Mouse (Mus musculus) hindbrain, embryonic 16.5 days (tissue): Measurements from ENCODE around the gene Mical2. TPM values are rescaled to one million over a fixed set of nuclear protein-coding genes. Genes with fewer than 3 reads are reported as not detected.

ENCODE experiments used
- ATAC-seq: fragments of 200-750 bp; cut with Nextera tagmentation; 2 replicates; pipeline ENCODE4 v1.8.0; 2017; ENCODE audit warnings: moderate TSS enrichment, moderate library complexity
- H3K27ac ChIP-seq: fragments of 300-500 bp; sonication (generic); 2 replicates; pipeline ENCODE4 v1.5.1; 2014; ENCODE audit warnings: low read depth, mild to moderate bottlenecking, control low read depth, low read length, moderate library complexity
- H3K27me3 ChIP-seq: fragments of 300-500 bp; sonication (generic); replicated peaks from 2 replicates; pipeline ENCODE4 v1.6.1; 2014; ENCODE audit warnings: low read length; ENCODE audit not compliant: control insufficient read depth, insufficient read depth
- H3K36me3 ChIP-seq: fragments of 300-500 bp; sonication (generic); 2 replicates; pipeline ENCODE4 v1.6.1; 2014; ENCODE audit warnings: mild to moderate bottlenecking, low read length, moderate library complexity, mixed read lengths; ENCODE audit not compliant: control insufficient read depth, insufficient read depth
- H3K4me1 ChIP-seq: fragments of 300-500 bp; sonication (generic); 2 replicates; pipeline ENCODE4 v1.6.1; 2014; ENCODE audit warnings: low read depth, low read length; ENCODE audit not compliant: control insufficient read depth, insufficient read depth
- H3K4me2 ChIP-seq: fragments of 300-500 bp; sonication (generic); 2 replicates; pipeline ENCODE4 v1.6.1; 2014; ENCODE audit warnings: mild to moderate bottlenecking, low read length, control low read depth, moderate library complexity
- H3K4me3 ChIP-seq: fragments of 300-500 bp; sonication (generic); 2 replicates; pipeline ENCODE4 v1.5.1; 2014; ENCODE audit warnings: mild to moderate bottlenecking, low read length, control low read depth, moderate library complexity
- H3K9ac ChIP-seq: fragments of 300-500 bp; sonication (generic); 2 replicates; pipeline ENCODE4 v1.6.1; 2014; ENCODE audit warnings: low read depth, mild to moderate bottlenecking, control low read depth, low read length, moderate library complexity
- H3K9me3 ChIP-seq: fragments of 300-500 bp; sonication (generic); 2 replicates; pipeline ENCODE4 v1.6.1; 2014; ENCODE audit warnings: mild to moderate bottlenecking, low read length, moderate library complexity; ENCODE audit not compliant: control insufficient read depth
- WGBS: fragments of 180-500 bp; shearing (Covaris S2); extraction: QIAGEN DNeasy Blood & Tissue Kit; methylation state at CpG from one replicate; pipeline ENCODE4 v1.1.7; 2014; 5-methylcytosine and 5-hydroxymethylcytosine counted together
- polyA plus RNA-seq: library from polyadenylated mRNA; unstranded; fragments of >200 nt; fragmentation: Nextera tagmentation; extraction: Ambion mirVana; gene quantifications from 2 replicates; pipeline ENCODE4 v1.2.1, GENCODE M21; 2015

Mical2 gene
- polyA plus RNA-seq, 1 experiment from 2014 or later: 7.2 TPM

DNA sequence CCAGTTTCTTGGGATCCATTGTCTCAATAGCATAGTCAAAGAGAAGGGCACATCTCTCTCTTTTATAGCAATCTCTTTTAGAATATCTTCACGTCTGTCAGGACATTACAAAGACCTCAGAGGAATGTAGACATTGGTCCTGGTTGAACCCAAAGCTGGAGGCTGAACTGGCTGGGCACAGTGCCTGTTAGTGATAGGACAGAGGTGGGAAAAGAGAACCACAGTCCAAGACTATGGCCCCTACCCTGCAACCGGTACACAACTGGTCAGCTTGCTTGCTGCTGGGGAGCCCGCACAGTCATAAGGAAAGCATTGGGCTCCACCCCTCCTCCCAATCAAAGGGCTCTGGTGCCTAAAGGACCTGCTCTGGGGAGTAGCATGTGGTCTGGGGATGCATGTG lies 133.9 kb downstream of the Mical2 start:
- Histone ChIP-seq H3K4me3 (no peak overlapping the region), H3K4me2 (no peak overlapping the region), H3K27ac (no peak overlapping the region), H3K36me3 (no peaks in the 10 kb centered on the region), H3K9me3 (no peaks in the 10 kb centered on the region), H3K27me3 (no peaks in the 10 kb centered on the region), H3K4me1 (peaks cover 8% of the 10 kb centered on the region), H3K9ac (no peak overlapping the region)
- WGBS: 91% methylated on average over 3 of the region's 3 CpGs
- ATAC-seq: no peak

DNA sequence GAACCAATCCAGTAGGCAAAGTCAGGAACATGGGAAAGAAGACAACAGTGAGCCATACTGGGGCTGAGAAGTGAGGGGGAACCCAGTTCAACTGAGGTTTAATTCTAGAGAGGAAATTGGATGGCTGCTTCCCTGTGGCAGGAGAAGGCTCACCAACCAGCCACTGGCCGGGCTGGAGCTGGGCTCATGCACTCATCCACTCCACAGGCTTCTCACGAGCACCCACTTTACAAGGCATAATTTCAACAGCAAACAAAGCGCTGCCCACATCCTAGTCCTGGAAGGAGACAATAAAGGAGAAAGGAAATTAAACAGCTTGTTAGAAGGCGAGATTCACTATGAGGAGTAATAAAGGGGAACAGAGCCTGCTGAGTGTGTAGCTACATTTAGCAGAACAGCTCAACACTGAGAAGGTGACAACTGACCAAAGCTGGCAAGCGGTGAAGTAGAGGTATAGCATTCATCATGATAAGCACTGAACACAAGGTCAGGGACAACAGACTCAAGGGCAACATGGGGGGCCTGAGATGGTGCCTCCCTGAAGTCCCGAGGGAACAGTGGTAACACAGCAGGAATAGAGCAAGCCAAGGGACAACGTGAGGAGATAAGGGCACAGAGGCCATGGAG lies 137.0 kb downstream of the Mical2 start:
- Histone ChIP-seq H3K4me1 (no peaks in the 10 kb centered on the region), H3K4me2 (no peak overlapping the region), H3K27ac (no peak overlapping the region), H3K4me3 (no peak overlapping the region), H3K9me3 (no peaks in the 10 kb centered on the region), H3K9ac (no peak overlapping the region), H3K27me3 (no peaks in the 10 kb centered on the region), H3K36me3 (no peaks in the 10 kb centered on the region)
- 77% methylated on average over 7 of the region's 7 CpGs for WGBS
- ATAC-seq: no peak

DNA sequence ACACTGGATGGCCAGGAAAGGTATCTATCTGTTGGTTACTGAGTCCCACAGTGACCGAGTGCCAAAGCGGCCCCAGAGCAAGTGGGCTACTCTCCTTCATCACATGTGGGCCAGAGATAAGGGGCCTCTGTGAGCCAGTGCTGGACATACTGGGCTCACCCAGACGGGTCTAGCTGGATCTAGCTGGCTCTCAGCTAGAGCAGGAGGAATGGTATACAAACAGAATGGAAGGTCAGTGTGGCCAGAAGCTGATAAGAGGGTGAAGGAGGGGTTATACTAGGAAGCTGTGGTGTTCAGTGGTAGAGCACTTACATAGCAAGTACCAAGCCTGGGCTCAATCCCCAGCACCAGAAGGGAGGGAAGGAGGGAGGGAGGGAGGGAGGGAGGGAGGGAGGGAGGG lies 140.2 kb downstream of the Mical2 start:
- H3K9ac ChIP-seq: no peak overlapping the region
- ATAC-seq: no peak
- WGBS: 92% methylated on average over 3 of the region's 3 CpGs
- no peaks in the 10 kb centered on the region for H3K27me3 ChIP-seq
- no peak overlapping the region for H3K4me2 ChIP-seq
- H3K4me3 ChIP-seq: no peak overlapping the region
- H3K27ac ChIP-seq: no peak overlapping the region
- H3K4me1 ChIP-seq: no peaks in the 10 kb centered on the region
- no peaks in the 10 kb centered on the region for H3K36me3 ChIP-seq
- no peaks in the 10 kb centered on the region for H3K9me3 ChIP-seq

DNA sequence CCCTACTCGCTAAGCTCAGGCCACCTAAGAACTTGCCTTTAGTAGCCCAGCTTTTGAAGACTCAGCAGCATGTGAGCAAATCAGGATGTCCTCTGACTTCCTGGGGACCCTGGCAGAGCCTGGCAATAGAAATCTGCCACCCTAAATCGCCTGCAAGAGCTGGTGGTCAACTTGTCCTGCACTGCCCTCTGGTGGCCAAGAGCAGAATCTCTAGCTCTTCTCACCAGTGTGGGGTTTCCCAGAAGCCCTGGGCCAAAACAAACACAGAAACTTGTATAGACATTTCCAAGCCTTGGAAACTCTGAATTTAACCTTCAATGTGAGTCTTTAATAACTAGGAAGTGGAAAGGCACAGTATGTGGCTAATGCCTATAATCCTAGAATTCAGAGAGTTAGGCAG lies 143.4 kb downstream of the Mical2 start:
- peak; percentile 76 for ATAC-seq
- Histone ChIP-seq H3K4me2 (no peak overlapping the region), H3K4me3 (no peak overlapping the region), H3K9ac (no peak overlapping the region), H3K27me3 (no peaks in the 10 kb centered on the region), H3K9me3 (no peaks in the 10 kb centered on the region), H3K4me1 (no peaks in the 10 kb centered on the region), H3K27ac (no peak overlapping the region), H3K36me3 (no peaks in the 10 kb centered on the region)
- WGBS: 24% methylated on average over 2 of the region's 2 CpGs

DNA sequence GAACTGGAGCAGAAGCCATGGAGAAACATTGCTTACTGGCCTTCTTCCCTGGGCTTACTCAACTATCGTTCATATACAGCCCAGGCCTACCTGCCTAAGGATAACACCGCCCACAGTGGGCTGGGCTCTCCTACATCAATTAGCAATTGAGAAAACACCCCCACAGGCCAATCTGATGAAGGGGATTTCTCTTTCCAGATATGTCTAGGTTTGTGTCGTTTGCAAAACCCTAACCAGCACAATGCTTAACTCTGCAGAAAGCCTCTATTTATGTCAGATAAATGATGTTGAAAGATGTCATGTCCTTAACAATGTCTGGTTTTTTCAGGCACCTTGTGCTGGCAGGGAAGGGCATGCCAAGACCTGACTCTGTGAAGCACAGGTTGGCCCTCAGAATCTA lies 144.3 kb downstream of the Mical2 start:
- H3K9ac ChIP-seq: no peak overlapping the region
- H3K4me1 ChIP-seq: no peaks in the 10 kb centered on the region
- H3K27me3 ChIP-seq: no peaks in the 10 kb centered on the region
- no peak for ATAC-seq
- WGBS: 89% methylated on average over 3 of the region's 3 CpGs
- no peak overlapping the region for H3K4me2 ChIP-seq
- no peak overlapping the region for H3K27ac ChIP-seq
- H3K4me3 ChIP-seq: no peak overlapping the region
- no peaks in the 10 kb centered on the region for H3K9me3 ChIP-seq
- no peaks in the 10 kb centered on the region for H3K36me3 ChIP-seq

DNA sequence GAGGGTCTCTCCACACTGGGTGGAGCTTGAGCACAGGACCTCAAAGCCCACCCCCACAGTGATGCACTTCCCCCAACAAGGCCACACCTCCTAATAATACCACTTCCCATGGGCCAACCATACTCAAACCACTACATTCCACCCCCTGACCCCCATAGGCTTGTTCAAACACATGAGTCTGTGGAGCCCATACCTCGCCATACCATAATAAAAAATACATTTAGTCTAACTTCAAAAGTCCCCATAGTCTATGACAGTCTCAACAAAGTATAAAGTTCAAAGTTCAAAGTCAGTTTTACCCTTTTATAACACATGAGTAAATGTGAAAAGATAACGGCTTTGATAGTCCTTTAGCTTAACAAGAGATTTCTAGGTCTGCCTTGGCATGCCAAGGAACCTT lies 145.7 kb downstream of the Mical2 start:
- no peak for ATAC-seq
- Histone ChIP-seq H3K4me1 (no peaks in the 10 kb centered on the region), H3K9me3 (no peaks in the 10 kb centered on the region), H3K27me3 (no peaks in the 10 kb centered on the region), H3K9ac (no peak overlapping the region), H3K36me3 (no peaks in the 10 kb centered on the region), H3K27ac (no peak overlapping the region), H3K4me2 (no peak overlapping the region), H3K4me3 (no peak overlapping the region)
- 81% methylated on average over 2 of the region's 2 CpGs for WGBS

DNA sequence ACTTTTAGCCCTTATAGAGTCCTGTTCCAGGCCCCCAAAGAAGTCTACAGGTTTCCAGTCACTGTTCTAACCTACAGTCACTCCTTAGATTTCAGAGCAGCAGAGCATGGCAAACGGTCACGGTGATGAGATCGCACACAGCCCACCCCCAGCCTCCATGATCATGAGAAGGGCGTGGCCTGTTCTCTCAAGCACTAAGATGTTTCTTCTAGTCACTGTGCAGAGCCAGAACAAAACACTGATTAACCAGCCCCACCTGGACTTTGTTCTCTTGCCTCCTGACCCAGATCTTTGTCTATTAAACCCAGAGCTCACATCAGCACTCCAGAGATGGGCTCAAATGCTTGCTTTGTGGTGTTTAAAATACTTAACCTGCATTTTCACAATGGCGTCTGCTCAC lies 148.4 kb downstream of the Mical2 start:
- no peaks in the 10 kb centered on the region for H3K36me3 ChIP-seq
- H3K27ac ChIP-seq: no peak overlapping the region
- H3K27me3 ChIP-seq: no peaks in the 10 kb centered on the region
- WGBS: 89% methylated on average over 5 of the region's 5 CpGs
- H3K9me3 ChIP-seq: no peaks in the 10 kb centered on the region
- ATAC-seq: no peak
- no peaks in the 10 kb centered on the region for H3K4me1 ChIP-seq
- no peak overlapping the region for H3K4me3 ChIP-seq
- H3K9ac ChIP-seq: no peak overlapping the region
- no peak overlapping the region for H3K4me2 ChIP-seq

DNA sequence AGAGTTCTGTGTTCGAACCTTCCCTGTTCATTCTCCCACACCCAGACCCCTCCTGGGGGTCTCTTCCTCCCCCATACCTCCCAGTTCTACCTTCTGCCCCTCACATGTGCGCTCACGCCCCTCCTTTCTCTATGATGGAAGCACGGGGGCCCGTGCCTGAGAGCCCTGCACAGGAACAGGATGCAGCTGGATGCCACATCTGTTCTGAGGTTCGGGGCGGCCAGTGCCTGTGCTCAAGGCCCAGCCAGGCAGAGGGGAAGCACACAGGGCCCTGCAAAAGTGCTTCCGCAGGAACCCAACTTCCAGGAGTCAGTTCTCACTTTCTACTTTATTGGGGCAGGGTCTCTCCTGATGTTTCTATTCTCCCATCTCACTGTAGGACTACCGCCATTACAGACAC lies 149.4 kb downstream of the Mical2 start:
- 83% methylated on average over 9 of the region's 9 CpGs for WGBS
- Histone ChIP-seq H3K27me3 (no peaks in the 10 kb centered on the region), H3K36me3 (no peaks in the 10 kb centered on the region), H3K9me3 (no peaks in the 10 kb centered on the region), H3K4me3 (no peak overlapping the region), H3K4me2 (no peak overlapping the region), H3K27ac (no peak overlapping the region), H3K4me1 (no peaks in the 10 kb centered on the region), H3K9ac (no peak overlapping the region)
- ATAC-seq: no peak

DNA sequence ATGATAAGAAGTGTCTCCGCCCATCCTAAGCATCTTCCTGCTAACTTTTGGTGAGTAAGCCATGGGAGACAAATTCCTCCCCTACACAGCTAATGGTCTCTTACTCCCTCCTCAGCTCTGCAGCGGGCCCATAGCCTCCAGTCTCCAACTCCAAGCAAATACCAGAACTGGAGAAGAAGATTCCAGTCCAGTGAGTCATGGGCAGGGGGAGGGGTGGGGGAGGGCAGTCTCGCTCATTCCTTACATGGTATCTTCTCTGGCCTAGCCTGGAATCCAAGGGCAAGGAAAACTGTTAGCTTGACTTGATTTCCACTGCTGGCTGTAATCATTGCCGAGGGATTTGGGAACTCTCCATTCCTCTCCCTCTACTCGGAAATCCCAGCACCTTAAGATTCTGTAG lies 150.2 kb downstream of the Mical2 start:
- no peaks in the 10 kb centered on the region for H3K4me1 ChIP-seq
- H3K9me3 ChIP-seq: no peaks in the 10 kb centered on the region
- ATAC-seq: no peak
- H3K4me3 ChIP-seq: no peak overlapping the region
- H3K9ac ChIP-seq: no peak overlapping the region
- H3K36me3 ChIP-seq: no peaks in the 10 kb centered on the region
- 73% methylated on average over 5 of the region's 5 CpGs for WGBS
- H3K4me2 ChIP-seq: no peak overlapping the region
- no peak overlapping the region for H3K27ac ChIP-seq
- no peaks in the 10 kb centered on the region for H3K27me3 ChIP-seq

DNA sequence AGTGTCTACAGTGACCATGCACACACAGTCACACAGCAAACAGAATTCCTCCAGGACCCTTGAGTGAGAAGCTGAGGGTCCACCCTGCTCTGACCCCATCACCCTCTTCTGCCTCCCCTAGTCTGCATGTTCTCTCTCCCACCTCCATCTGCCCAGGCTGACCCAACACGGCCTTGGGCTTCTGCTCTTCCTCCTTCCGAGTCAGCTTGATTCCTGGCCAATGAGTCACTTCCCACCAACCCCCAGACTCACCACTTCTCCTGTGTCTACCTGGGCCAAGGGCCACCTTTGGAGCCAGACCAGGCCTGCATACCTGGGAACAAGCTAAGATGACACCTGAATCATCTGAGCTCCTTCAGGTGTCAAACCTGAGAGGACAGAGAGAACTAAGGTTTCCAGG lies 151.0 kb downstream of the Mical2 start:
- 66% methylated on average over 2 of the region's 2 CpGs for WGBS
- Histone ChIP-seq H3K4me2 (no peak overlapping the region), H3K9me3 (no peaks in the 10 kb centered on the region), H3K27me3 (no peaks in the 10 kb centered on the region), H3K36me3 (no peaks in the 10 kb centered on the region), H3K4me3 (no peak overlapping the region), H3K27ac (no peak overlapping the region), H3K9ac (no peak overlapping the region), H3K4me1 (no peaks in the 10 kb centered on the region)
- peak; percentile 9; the same call in 1 of the 2 replicates for ATAC-seq
